9 mouse cellular contexts compared by ENCODE assay signal in the genomic region with DNA sequence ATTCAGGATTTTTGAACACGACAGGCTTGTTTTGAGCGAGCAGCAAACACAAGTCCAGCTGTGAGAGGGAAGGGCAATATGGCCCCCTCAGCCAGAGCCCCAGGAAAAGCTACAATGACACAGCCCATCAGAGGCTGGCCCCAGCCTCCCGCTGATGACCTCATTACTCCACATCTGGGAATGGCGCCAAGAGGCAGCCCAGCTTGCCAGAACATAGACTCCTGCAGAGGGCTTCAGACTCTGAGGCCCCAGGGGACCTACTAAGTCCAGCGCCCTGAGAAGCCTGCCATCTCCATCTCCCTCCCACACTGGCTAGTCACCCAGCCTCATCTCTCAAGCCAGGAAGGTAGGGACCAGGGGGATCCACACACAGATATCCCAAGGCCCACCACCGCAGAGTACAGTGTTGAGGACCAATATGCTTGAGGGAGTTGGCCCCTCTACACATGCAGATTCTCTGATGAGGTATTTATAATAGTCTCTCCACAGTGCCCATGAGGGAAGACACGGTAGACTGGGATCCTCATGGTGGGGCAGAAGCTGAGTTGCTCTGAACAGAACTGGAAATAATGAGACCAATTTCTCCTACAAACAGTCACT.
A peak's percentile ranks its signal among the peaks of the same experiment; 100 is the strongest.
DNase-seq lines count a peak whose midpoint lies in the region; ATAC-seq and TF ChIP-seq lines count a peak whose summit lies in the region.
"Had no signal": no experiment of that assay in that cellular context is flagged by ENCODE, and none has a peak within 500 bp of the region (broad histone marks: within the 10 kb centered on the region; RNA-seq: fewer than 3 reads in every experiment).

No protein-coding gene starts in this region.

- peak; percentile 75 to 78 for ATAC-seq in hematopoietic stem cell, adult 5-6 weeks (replicated peaks in 1 of 2; ENCODE audit: insufficient read depth in 1 of 2, low FRiP score in 2 of 2, low TSS enrichment in 1 of 2, low read depth in 1 of 2, poor library complexity in 2 of 2, severe bottlenecking in 2 of 2)

- H3K4me3 ChIP-seq in left cerebral cortex, adult 2 months = no peak overlapping the region

- no peak; the same call in 1 of the 2 replicates for TF ChIP-seq CTCF in left cerebral cortex, adult 2 months (IDR thresholded peaks at IDR 0.05)

- no peak overlapping the region for H3K27ac ChIP-seq in left cerebral cortex, adult 2 months
- H3K27ac ChIP-seq: liver, embryonic 14.5 days had no signal

- peak; percentile 89 for DNase-seq in Muller cell, postnatal 12 days (ENCODE audit: inconsistent ontology term)
- DNase-seq in brain, adult 2 months (ENCODE audit: low read depth, low spot score) = peak; percentile 82
- DNase-seq in frontal cortex, postnatal 36 days (ENCODE audit: low spot score in 2 of 2) = peak; percentile 26 to 51
- peak; percentile 43 to 46 for DNase-seq in left cerebral cortex, adult 2 months (ENCODE audit: extremely low spot score in 1 of 2, low spot score in 2 of 2)
- peak; percentile 20 for DNase-seq in mesoderm, embryonic 11.5 days (ENCODE audit: low read depth, low spot score)
- peak; percentile 84 for DNase-seq in testis, postnatal 10 days (ENCODE audit: low spot score)
- DNase-seq in thymus, postnatal 36 days = no peak

- intact Hi-C loops in left cerebral cortex, adult 2 months (cut with DNase I) = no loop called here

Comparison
In these comparisons a context has a peak if more than half of its experiments do, and no peak if none do; other contexts are left out.
1. DNase-seq: peak in Muller cell, postnatal 12 days (single experiment), brain, adult 2 months (single experiment), frontal cortex, postnatal 36 days (2 of 2), left cerebral cortex, adult 2 months (2 of 2), mesoderm, embryonic 11.5 days (single experiment) and testis, postnatal 10 days (single experiment); none in thymus, postnatal 36 days (0 of 2).